Mouse (Mus musculus): ENCODE measurements around the gene Mettl7a1. TPM values are rescaled to one million over a fixed set of nuclear protein-coding genes. Genes with fewer than 3 reads are reported as not detected.
A peak's percentile ranks its signal among the peaks of the same experiment; 100 is the strongest.
"Not testable (repeated sequence)": the region's sequence is repeated elsewhere in the genome, so short reads cannot be mapped to it uniquely, and the experiment has no call there.

Gene Mettl7a1
- polyA plus RNA-seq (2011; ENCODE audit: insufficient read length, low read depth, missing spikeins): 9.7 and 13.4 TPM in 2 replicates

DNA sequence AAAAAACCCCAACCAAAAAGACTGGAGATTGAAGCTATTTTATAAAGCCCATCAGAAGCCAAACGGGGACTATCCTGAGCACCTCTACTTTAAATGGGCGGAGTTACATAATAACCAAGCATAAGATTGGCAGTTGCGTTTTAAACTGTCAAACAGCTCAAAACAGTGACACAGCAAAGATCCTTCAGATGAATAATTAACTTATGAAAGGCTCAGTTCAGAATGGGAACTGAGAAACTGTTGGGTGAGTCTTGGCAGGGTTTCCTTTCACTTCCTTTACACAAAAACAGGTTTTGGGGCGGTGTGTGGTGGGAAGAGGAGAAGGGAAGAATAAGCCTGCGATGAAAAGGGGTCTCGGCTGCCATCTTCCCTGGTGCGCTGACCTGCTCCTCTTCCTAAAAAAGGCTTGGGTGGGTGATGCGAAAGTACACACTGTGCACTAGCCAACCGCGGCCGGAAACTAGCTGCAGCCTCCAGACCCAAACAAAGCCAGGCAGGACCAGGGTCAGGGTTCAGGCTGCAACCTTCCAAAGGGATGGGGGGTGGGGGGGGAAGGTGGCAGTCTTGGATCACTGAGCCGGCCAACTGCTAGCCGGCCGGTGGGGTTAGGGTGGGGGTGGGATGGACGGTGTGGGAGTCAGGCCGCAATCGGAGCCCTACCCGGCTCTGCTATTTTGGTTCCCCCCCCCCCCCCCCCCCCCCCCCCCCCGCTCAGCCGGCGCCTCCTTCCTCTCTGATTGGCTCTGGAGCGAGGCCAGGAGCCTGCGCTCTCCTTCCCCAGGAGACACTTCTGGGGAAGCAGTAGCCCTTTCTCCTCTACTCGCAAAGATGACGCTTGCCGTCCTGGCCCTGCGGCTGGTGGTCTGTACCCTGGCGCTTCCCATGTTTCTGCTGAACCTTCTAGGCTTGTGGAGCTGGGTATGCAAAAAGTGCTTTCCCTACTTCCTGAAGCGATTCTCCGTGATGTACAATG, at the start of gene Mettl7a1:
Mettl7a1 (plus strand) TSS at position 122 of the 973 bp plus-strand sequence.
- Histone ChIP-seq H3K4me3 (ENCODE audit: insufficient read depth, low read length) (peak within 1 kb of the TSS; percentile 56), H3K27ac (ENCODE audit: insufficient read depth, low read length) (peak within 1 kb of the TSS; percentile 48), H3K4me1 (ENCODE audit: control insufficient read depth, insufficient read depth, low read length) (no peaks in the 10 kb centered on the region)
- TF ChIP-seq POLR2A (IDR thresholded peaks at IDR 0.05; ENCODE audit: low read depth, low read length) (peak; percentile 85), CTCF (IDR thresholded peaks at IDR 0.05; ENCODE audit: borderline replicate concordance, insufficient read depth, low read length) (no peak)

DNA sequence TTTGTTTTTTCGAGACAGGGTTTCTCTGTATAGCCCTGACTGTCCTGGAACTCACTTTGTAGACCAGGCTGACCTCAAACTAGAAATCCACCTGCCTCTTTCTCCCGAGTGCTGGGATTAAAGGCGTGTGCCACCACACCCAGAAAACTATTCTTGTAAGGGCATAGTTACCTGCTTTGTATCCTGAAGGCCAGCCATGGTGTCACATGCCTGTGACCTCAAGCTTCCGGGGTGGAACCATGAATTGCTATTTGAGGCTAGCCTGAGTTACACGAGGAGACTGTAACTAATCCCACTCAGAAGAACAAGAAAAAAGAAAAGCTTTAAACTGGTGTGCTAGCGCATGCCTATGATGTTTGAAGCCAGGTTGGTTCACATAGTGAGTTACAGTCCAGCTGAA, 47.6 kb upstream of the Mettl7a1 start:
- TF ChIP-seq CTCF (IDR thresholded peaks at IDR 0.05; ENCODE audit: borderline replicate concordance, insufficient read depth, low read length): no peak
- no peak for TF ChIP-seq POLR2A (IDR thresholded peaks at IDR 0.05; ENCODE audit: low read depth, low read length)
- Histone ChIP-seq H3K27ac (ENCODE audit: insufficient read depth, low read length) (no peak overlapping the region), H3K4me1 (ENCODE audit: control insufficient read depth, insufficient read depth, low read length) (peaks cover 3% of the 10 kb centered on the region; the same call in 1 of the 2 replicates), H3K4me3 (ENCODE audit: insufficient read depth, low read length) (no peak overlapping the region)

DNA sequence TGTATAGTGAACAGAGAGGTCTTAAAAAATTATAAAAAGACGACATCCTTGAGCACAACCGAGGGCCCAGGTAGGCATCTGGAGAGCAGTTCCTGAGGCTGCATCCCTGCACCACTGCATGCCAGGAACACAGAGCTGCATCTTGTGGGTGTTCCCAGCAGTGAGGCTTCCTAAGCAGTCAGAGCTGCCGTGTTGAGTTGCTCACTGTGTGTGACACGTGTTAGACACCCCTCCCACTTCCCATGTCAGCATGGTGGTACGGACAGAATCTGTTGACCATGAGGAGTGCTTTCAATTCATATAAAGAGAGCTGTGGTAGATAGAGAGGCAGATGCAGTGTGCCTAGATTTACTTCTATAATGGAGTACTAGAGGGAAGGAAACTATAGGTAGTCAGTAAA, 46.6 kb upstream of the Mettl7a1 start:
- TF ChIP-seq POLR2A (IDR thresholded peaks at IDR 0.05; ENCODE audit: low read depth, low read length) (no peak), CTCF (IDR thresholded peaks at IDR 0.05; ENCODE audit: borderline replicate concordance, insufficient read depth, low read length) (no peak)
- Histone ChIP-seq H3K4me3 (ENCODE audit: insufficient read depth, low read length) (no peak overlapping the region), H3K4me1 (ENCODE audit: control insufficient read depth, insufficient read depth, low read length) (no peaks in the 10 kb centered on the region), H3K27ac (ENCODE audit: insufficient read depth, low read length) (no peak overlapping the region)

DNA sequence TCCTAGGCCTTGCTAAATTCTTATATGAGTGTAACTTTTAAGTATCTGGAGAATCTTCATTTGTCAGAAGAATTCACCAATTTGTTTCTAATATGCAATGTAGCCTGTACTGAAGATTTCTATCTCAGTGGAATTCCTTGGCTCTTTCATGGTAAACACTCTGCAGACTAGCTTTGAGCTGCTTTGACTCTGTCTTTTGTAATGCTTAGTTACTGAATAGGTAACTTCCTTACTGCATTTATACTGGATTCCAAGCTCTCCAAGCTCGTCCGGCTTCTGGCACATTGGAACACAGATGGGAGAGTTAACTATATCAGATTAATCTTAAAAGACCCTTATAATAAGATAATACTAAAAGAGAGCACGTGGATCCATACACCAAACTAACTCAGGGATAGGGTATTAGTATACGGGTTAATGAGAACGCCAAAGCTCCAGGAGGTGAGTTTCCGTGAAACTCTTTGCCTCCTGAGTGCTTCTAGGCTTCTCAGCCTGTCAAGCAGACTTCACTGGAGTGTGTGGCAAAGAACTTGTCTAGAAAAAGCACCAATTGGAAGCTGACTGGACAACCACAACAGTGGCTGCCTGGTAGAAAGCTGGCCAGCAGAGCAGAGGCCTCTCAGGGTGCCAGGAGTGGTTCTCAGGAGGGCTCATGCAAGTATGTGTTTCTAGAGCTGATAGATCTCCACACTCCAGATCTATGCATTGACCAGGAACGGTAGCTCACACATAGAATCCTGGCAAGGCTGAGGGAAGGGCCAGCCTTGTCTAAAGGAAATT, 45.1 kb upstream of the Mettl7a1 start:
- Histone ChIP-seq H3K4me1 (ENCODE audit: control insufficient read depth, insufficient read depth, low read length) (no peaks in the 10 kb centered on the region), H3K27ac (ENCODE audit: insufficient read depth, low read length) (no peak overlapping the region), H3K4me3 (ENCODE audit: insufficient read depth, low read length) (no peak overlapping the region)
- TF ChIP-seq POLR2A (IDR thresholded peaks at IDR 0.05; ENCODE audit: low read depth, low read length) (no peak), CTCF (IDR thresholded peaks at IDR 0.05; ENCODE audit: borderline replicate concordance, insufficient read depth, low read length) (no peak)

DNA sequence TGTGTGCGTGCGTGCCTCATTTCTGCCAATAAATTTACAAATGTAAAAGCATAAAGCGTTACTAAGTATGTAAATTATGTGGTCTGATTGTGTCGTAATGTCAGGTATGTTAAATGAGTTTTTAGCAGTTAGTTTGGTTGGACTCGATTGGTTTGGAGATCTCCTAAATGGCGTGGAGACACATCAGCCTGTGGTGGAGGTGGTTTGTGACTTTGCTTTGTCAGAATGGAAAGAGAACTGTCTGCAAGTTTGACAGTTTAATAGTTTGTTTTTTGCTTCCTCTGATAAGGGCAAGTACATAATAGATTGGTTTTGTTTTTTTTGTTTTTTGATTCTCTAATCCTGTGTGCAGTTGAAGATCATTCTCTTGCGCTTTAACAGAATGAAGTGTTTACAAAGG, 43.6 kb upstream of the Mettl7a1 start:
- H3K4me1 ChIP-seq (ENCODE audit: control insufficient read depth, insufficient read depth, low read length); H3K4me3 ChIP-seq (ENCODE audit: insufficient read depth, low read length); H3K27ac ChIP-seq (ENCODE audit: insufficient read depth, low read length): not testable (repeated sequence)

DNA sequence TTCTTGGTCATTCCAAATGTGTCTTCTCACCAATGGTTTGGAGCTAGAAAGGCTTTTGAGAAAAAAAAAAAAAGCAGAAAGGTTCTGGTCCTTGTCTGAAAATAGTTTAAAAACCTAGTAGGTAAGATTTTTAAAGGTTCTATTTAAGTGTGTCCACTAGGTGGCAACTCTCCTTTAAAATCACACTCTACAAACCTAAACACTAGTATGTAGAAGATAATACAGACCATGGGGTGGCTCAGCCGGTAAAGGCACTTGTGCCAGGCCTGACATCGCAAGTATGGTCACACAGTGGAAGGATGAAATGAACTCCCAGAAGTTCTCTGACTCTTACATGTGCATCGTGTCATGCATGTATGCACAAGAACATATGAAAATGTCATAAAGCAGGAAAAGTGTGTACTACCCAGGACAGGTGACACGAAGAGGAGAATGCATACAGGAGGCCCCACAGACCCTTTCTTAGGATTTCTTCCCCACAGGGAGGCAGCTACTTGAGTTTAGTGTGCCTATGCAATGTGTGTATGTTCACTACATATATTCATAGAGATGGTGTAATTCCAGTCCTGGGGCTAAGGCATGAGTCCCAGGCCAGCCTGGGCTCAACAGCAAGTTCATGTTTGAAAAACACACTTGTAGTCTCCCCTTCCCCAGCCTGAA, 40.6 kb upstream of the Mettl7a1 start:
- Histone ChIP-seq H3K27ac (ENCODE audit: insufficient read depth, low read length) (no peak overlapping the region), H3K4me3 (ENCODE audit: insufficient read depth, low read length) (no peak overlapping the region), H3K4me1 (ENCODE audit: control insufficient read depth, insufficient read depth, low read length) (no peaks in the 10 kb centered on the region)
- TF ChIP-seq CTCF (IDR thresholded peaks at IDR 0.05; ENCODE audit: borderline replicate concordance, insufficient read depth, low read length): no peak
- no peak for TF ChIP-seq POLR2A (IDR thresholded peaks at IDR 0.05; ENCODE audit: low read depth, low read length)

DNA sequence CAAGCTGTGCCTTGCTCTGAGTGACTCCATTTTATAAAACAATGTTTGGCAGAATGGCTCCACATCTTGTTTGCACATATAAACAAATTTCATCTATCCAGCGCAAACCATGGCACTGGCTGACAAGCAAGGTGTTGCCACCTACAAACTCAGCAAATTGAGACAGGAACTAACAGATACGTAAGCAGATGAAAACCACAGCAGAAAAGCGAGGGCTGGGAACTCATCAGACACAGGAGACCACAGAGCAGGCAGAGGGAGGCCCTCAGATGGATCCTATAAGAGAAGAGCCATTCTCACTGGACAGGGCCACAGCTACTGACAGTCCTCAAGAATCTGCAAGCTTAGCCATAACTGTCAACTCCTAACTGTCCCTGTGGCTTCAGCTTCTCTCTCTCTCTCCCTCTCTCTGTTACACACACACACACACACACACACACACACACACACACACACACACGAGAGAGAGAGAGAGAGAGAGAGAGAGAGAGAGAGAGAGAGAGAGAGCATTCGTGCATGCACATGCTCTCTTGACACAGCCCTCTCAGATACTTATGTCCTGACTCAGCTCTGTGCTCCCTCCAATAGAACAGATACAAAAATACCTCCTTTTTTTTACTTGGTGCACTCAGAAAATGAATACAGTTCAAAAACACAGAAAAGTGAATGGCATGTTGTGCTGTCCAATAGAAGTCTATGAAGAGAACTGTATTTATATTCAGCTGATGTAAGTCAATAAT, 38.2 kb upstream of the Mettl7a1 start:
- H3K4me1 ChIP-seq (ENCODE audit: control insufficient read depth, insufficient read depth, low read length): no peaks in the 10 kb centered on the region
- TF ChIP-seq CTCF (IDR thresholded peaks at IDR 0.05; ENCODE audit: borderline replicate concordance, insufficient read depth, low read length): no peak
- no peak for TF ChIP-seq POLR2A (IDR thresholded peaks at IDR 0.05; ENCODE audit: low read depth, low read length)
- no peak overlapping the region for H3K4me3 ChIP-seq (ENCODE audit: insufficient read depth, low read length)
- no peak overlapping the region for H3K27ac ChIP-seq (ENCODE audit: insufficient read depth, low read length)

DNA sequence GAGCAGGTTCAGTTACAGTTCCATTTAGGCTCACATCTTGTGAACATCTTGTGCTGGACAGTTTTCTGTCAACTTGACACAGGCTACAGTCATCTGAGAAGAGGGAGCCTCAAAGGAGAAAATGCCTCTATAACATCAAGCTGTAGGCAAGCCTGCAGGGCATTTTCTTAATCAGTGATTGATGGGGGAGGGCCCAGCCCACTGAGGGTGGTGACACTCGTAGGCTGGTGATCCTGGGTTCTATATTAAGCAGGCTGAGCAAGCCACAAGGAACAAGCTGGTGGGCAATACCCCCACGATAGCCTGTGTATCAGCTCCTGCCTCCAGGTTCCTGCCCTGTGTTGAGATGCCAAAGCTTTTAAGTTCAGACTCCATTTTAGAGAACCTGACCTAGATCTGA, 35.0 kb upstream of the Mettl7a1 start:
- H3K4me1 ChIP-seq (ENCODE audit: control insufficient read depth, insufficient read depth, low read length): no peaks in the 10 kb centered on the region
- no peak overlapping the region for H3K27ac ChIP-seq (ENCODE audit: insufficient read depth, low read length)
- TF ChIP-seq CTCF (IDR thresholded peaks at IDR 0.05; ENCODE audit: borderline replicate concordance, insufficient read depth, low read length) (no peak), POLR2A (IDR thresholded peaks at IDR 0.05; ENCODE audit: low read depth, low read length) (no peak)
- no peak overlapping the region for H3K4me3 ChIP-seq (ENCODE audit: insufficient read depth, low read length)

DNA sequence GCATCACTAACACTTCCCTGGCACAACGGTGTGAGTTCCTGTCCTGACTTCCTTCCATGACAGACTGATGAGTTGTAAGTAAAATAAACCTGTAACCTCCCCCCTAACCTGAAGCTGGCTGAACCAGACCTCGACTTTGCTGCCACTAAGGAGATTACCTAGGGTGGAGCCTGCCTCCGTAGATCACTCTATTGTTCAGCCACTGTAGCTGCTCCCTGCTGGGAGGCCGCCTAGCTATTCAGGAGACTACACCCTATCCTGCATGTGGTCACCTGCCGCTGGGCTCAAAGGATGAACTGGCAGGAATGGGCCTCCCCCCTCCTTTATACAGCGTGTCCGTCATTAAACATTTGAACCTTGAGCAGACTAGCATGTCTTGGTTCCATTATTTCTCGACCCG, 34.2 kb upstream of the Mettl7a1 start:
- no peaks in the 10 kb centered on the region for H3K4me1 ChIP-seq (ENCODE audit: control insufficient read depth, insufficient read depth, low read length)
- TF ChIP-seq CTCF (IDR thresholded peaks at IDR 0.05; ENCODE audit: borderline replicate concordance, insufficient read depth, low read length) (no peak), POLR2A (IDR thresholded peaks at IDR 0.05; ENCODE audit: low read depth, low read length) (no peak)
- no peak overlapping the region for H3K4me3 ChIP-seq (ENCODE audit: insufficient read depth, low read length)
- H3K27ac ChIP-seq (ENCODE audit: insufficient read depth, low read length): no peak overlapping the region

DNA sequence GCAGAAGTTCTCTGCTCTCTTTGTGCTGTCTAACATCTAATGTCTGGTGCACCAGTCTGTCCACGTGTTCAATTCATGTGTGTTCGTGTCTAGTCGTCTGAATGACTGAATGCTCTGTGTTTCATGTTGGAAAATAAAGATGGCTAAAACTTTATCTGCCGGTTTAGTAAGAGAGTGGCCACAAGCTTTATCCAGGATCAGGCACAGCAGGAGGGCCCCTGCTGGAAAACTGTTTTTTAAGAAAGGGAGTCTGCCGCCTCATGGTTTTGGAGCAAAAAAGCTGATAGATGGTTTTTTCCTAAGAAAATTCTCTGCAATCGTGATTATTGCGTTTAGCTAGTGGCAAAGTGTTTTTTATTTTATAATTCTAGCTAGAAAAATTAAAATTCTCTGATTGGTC, 33.3 kb upstream of the Mettl7a1 start:
- H3K4me3 ChIP-seq (ENCODE audit: insufficient read depth, low read length); H3K27ac ChIP-seq (ENCODE audit: insufficient read depth, low read length); H3K4me1 ChIP-seq (ENCODE audit: control insufficient read depth, insufficient read depth, low read length): not testable (repeated sequence)

Measured in embryonic fibroblast, embryonic 13.5 days (primary cell).